Mouse (Mus musculus) embryonic fibroblast, embryonic 13.5 days (primary cell): ENCODE results near the gene Dcps.
"Not testable (repeated sequence)": the region's sequence is repeated elsewhere in the genome, so short reads cannot be mapped to it uniquely, and the experiment has no call there.

Experiments
- CTCF ChIP-seq: IDR thresholded peaks from 2 replicates; pipeline ENCODE4 v1.5.1; 2011; ENCODE audit warnings: mild to moderate bottlenecking, control low read depth, low read length, moderate library complexity, borderline replicate concordance; ENCODE audit not compliant: insufficient read depth
- POLR2A ChIP-seq: IDR thresholded peaks from 2 replicates; pipeline ENCODE4 v1.6.1; 2011; ENCODE audit warnings: low read depth, mild to moderate bottlenecking, control low read depth, low read length, moderate library complexity

DNA sequence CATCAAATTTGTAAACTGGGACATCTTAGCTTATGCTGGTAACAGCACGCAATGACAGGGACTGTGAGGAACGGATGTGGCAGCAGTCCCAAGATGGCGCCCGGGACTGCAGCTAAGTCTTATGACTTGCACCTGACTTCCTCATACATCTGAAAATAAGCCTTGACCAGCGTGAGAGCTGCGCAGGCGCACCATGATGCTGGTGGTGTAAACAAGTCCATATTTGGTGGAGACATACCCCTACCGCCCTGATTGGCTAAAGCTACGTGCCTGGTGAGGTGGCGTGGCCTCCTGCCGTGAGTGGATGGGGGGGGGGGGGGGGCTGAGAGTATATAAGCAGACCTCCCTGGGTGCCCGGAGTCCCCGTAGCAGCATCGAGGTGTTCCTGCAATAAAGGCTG, 28.6 kb downstream of the Dcps start:
- TF ChIP-seq CTCF, POLR2A: not testable (repeated sequence)
